Mouse (Mus musculus): ENCODE measurements around the gene Sos2. TPM values are rescaled to one million over a fixed set of nuclear protein-coding genes. Genes with fewer than 3 reads are reported as not detected.
A peak's percentile ranks its signal among the peaks of the same experiment; 100 is the strongest.

Gene Sos2
- total and polyA plus RNA-seq, 3 experiments, result 9.8 to 17.8 TPM; not detected in 1

DNA sequence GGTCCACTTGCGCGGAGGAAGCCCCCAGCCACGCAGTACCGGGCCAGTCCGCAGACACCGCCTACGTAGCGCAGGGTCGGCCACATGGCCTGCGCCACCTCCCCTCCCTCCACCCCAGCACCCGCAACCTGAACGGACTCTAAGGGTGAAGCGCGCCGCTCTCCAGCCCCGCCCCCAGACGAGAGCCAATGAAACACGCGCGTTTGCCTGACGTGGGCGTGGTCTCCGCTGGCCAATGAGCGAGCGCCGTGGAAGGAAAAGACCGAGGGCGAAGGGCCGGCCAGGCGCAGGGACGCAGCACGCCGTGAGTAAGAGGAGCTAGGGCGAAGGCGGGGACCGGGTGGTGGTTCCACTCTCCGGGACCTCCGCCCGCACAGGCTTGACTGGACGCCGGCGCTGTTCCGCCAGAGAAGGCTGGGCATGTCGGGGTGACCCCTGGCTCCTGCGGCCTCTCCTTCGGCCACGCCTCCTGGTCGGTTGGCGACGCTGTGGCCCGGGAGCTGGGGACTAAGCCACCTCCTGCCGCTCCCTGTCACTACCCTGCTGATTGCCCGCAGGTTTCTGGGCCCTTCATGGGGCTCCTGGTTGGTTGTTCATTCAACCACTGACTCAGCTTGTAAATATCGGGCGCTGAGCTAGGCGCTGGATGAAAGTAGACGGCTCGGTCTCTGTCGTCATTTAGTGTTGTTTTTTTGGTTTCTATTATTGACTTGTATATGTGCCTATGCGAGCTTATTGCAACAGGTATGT, 43.2 kb upstream of the Sos2 start, which contains the start of the genes L2hgdh and Atp5s:
L2hgdh (minus strand) TSS at position 163 of the 750 bp plus-strand sequence.
Atp5s (plus strand) TSS at position 240 of the 750 bp plus-strand sequence.
- peaks cover 7 to 10% of the 10 kb centered on the region in 2 experiments for H3K36me3 ChIP-seq (ENCODE audit: control insufficient read depth in 1 of 2, insufficient read depth in 2 of 2, low read length in 2 of 2)
- H3K27ac ChIP-seq (ENCODE audit: control insufficient read depth, low read depth, low read length), result peak within 1 kb of the TSS; percentile 77
- H3K9ac ChIP-seq (ENCODE audit: control insufficient read depth, low read depth, low read length, poor library complexity, severe bottlenecking), result peak within 1 kb of the TSS; percentile 96
- H3K4me1 ChIP-seq (ENCODE audit: control insufficient read depth in 1 of 2, insufficient read depth in 2 of 2, low read length in 2 of 2), result peaks cover 3 to 14% of the 10 kb centered on the region in 2 experiments; a peak in 3 of 4 replicates
- H3K79me2 ChIP-seq (ENCODE audit: control insufficient read depth, insufficient read depth, low read length, poor library complexity), result peaks cover 17% of the 10 kb centered on the region
- peak; percentile 97 for DNase-seq (ENCODE audit: low read depth, low spot score)
- no peaks in the 10 kb centered on the region for H3K27me3 ChIP-seq (ENCODE audit: control insufficient read depth in 1 of 2, insufficient read depth in 2 of 2, low read length in 2 of 2)
- no peaks in the 10 kb centered on the region for H3K9me3 ChIP-seq (replicated peaks; ENCODE audit: insufficient read depth, low read length)
- peak within 1 kb of the TSS; percentile 95 to 96 for H3K4me3 ChIP-seq (ENCODE audit: control insufficient read depth in 1 of 2, insufficient read depth in 1 of 2, low read depth in 2 of 2, low read length in 2 of 2)
- TF ChIP-seq MAX (IDR thresholded peaks at IDR 0.05; ENCODE audit: low read length) (peak; percentile 87), UBTF (IDR thresholded peaks at IDR 0.05; ENCODE audit: borderline replicate concordance, insufficient read depth, low read depth, low read length) (no peak), RAD21 (IDR thresholded peaks at IDR 0.05; ENCODE audit: low read depth, low read length) (no peak), POLR2AphosphoS2 (IDR thresholded peaks at IDR 0.05; ENCODE audit: low read length) (peak; percentile 89), TCF12 (IDR thresholded peaks at IDR 0.05; ENCODE audit: low read depth, low read length) (peak; percentile 44; the same call in 1 of the 2 replicates), GATA1 (IDR thresholded peaks at IDR 0.05; ENCODE audit: low read depth, low read length) (no peak), EP300 (IDR thresholded peaks at IDR 0.05; ENCODE audit: low read depth in 1 of 2, low read length in 2 of 2) (0 out of 4 replicates have a peak, but pooled peaks have one; percentile 8 to 36), NRF1 (IDR thresholded peaks at IDR 0.05; ENCODE audit: insufficient read depth, low read depth, low read length, poor library complexity, severe bottlenecking) (peak; percentile 47; the same call in 1 of the 2 replicates), CHD2 (IDR thresholded peaks at IDR 0.05; ENCODE audit: low read length) (no peak), POLR2A (IDR thresholded peaks at IDR 0.05; ENCODE audit: control insufficient read depth in 1 of 2, insufficient read depth in 1 of 2, low read depth in 1 of 2, low read length in 2 of 2, poor library complexity in 1 of 2) (peak; percentile 90 to 96), BHLHE40 (IDR thresholded peaks at IDR 0.05; ENCODE audit: borderline replicate concordance, low read depth, low read length) (no peak), ZMIZ1 (IDR thresholded peaks at IDR 0.05; ENCODE audit: low read depth, low read length) (peak; percentile 88), RCOR1 (IDR thresholded peaks at IDR 0.05; ENCODE audit: low read depth, low read length) (0 out of 2 replicates have a peak, but pooled peaks have one; percentile 34), MAZ (IDR thresholded peaks at IDR 0.05; ENCODE audit: low read depth, low read length) (peak; percentile 87), ZKSCAN1 (IDR thresholded peaks at IDR 0.05; ENCODE audit: low read depth, low read length) (no peak), ZNF384 (IDR thresholded peaks at IDR 0.05; ENCODE audit: low read depth, low read length) (no peak; the same call in 1 of the 2 replicates), MYC (IDR thresholded peaks at IDR 0.05; ENCODE audit: low read depth, low read length) (peak; percentile 75; the same call in 1 of the 2 replicates), POLR2AphosphoS5 (IDR thresholded peaks at IDR 0.05; ENCODE audit: borderline replicate concordance, low read depth, low read length) (no peak), SIN3A (IDR thresholded peaks at IDR 0.05; ENCODE audit: low read length) (no peak; the same call in none of the 2 replicates), TAL1 (IDR thresholded peaks at IDR 0.05; ENCODE audit: low read length) (no peak), MXI1 (IDR thresholded peaks at IDR 0.05; ENCODE audit: low read depth, low read length) (peak; percentile 92), HCFC1 (IDR thresholded peaks at IDR 0.05; ENCODE audit: low read depth, low read length) (no peak; the same call in 1 of the 2 replicates), NELFE (IDR thresholded peaks at IDR 0.05; ENCODE audit: low read depth, low read length) (peak; percentile 90), USF1 (IDR thresholded peaks at IDR 0.05; ENCODE audit: low read depth, low read length) (peak; percentile 63), MAFK (IDR thresholded peaks at IDR 0.05; ENCODE audit: borderline replicate concordance, low read depth, low read length) (no peak), ELF1 (IDR thresholded peaks at IDR 0.05; ENCODE audit: low read depth, low read length) (no peak; the same call in 1 of the 2 replicates), TBP (IDR thresholded peaks at IDR 0.05; ENCODE audit: low read depth, low read length) (no peak; the same call in 1 of the 2 replicates), KAT2A (conservative IDR thresholded peaks at IDR 0.05; ENCODE audit: low read depth, low read length) (no peak), SMC3 (IDR thresholded peaks at IDR 0.05; ENCODE audit: low read depth, low read length) (no peak)
